Mouse (Mus musculus) megakaryocyte, embryonic 14.5 days (primary cell): ENCODE measurements around the gene Dek.

Experiments used
- FLI1 ChIP-seq: IDR thresholded peaks from 2 replicates; pipeline ENCODE4 v1.6.1; 2012; ENCODE audit warnings: low read length, inconsistent platforms, mixed read lengths
- GATA1 ChIP-seq: IDR thresholded peaks from 3 replicates; pipeline ENCODE4 v1.6.1; 2012; ENCODE audit warnings: mixed read lengths, low read length, inconsistent platforms, borderline replicate concordance

- TF ChIP-seq GATA1, result no peak
- TF ChIP-seq FLI1, result no peak
These were observed 42.6 kb upstream of the Dek start for GRCm38 (mm10) chr13:47148573-47148972.
